Mouse (Mus musculus) liver, postnatal 0 days (tissue): ENCODE measurements around the gene Ano10. TPM values are rescaled to one million over a fixed set of nuclear protein-coding genes. Genes with fewer than 3 reads are reported as not detected.

Experiments used
- ATAC-seq: fragments of 200-750 bp; cut with Nextera tagmentation; 2 replicates; pipeline ENCODE4 v1.8.0; 2017; ENCODE audit warnings: mild to moderate bottlenecking, moderate library complexity
- DNase-seq: peaks from one replicate; pipeline ENCODE4 v3.0.0-alpha.2; 2016
- H3K27ac ChIP-seq: fragments of 300-500 bp; sonication (generic); 2 replicates; pipeline ENCODE4 v1.5.1; 2014; ENCODE audit warnings: antibody characterized with exemption, moderate library complexity, mild to moderate bottlenecking, low read depth
- H3K27me3 ChIP-seq: fragments of 300-500 bp; sonication (generic); 2 replicates; pipeline ENCODE4 v1.6.1; 2014; ENCODE audit warnings: low read length, control low read depth, mixed read lengths; ENCODE audit not compliant: insufficient read depth
- H3K36me3 ChIP-seq: fragments of 300-500 bp; sonication (generic); replicated peaks from 2 replicates; pipeline ENCODE4 v1.6.1; 2014; ENCODE audit warnings: mild to moderate bottlenecking, control low read depth, low read length, moderate library complexity, mixed read lengths; ENCODE audit not compliant: insufficient read depth
- H3K4me1 ChIP-seq: fragments of 300-500 bp; sonication (generic); 2 replicates; pipeline ENCODE4 v1.6.1; 2014; ENCODE audit warnings: antibody characterized with exemption, mild to moderate bottlenecking, control low read depth; ENCODE audit not compliant: insufficient read depth
- H3K4me2 ChIP-seq: fragments of 300-500 bp; sonication (generic); 2 replicates; pipeline ENCODE4 v1.6.1; 2014; ENCODE audit warnings: low read depth, mild to moderate bottlenecking, low read length, moderate library complexity, mixed read lengths
- H3K4me3 ChIP-seq: fragments of 300-500 bp; sonication (generic); 2 replicates; pipeline ENCODE4 v1.5.1; 2014; ENCODE audit warnings: low read depth, low read length
- H3K9ac ChIP-seq: fragments of 300-500 bp; sonication (generic); replicated peaks from 2 replicates; pipeline ENCODE4 v1.6.1; 2014; ENCODE audit warnings: mild to moderate bottlenecking, moderate library complexity
- H3K9me3 ChIP-seq: fragments of 300-500 bp; sonication (generic); 2 replicates; pipeline ENCODE4 v1.6.1; 2016; ENCODE audit warnings: mild to moderate bottlenecking, control low read depth, low read length, mixed read lengths
- CTCF ChIP-seq: sonication (generic); IDR thresholded peaks from 2 replicates; pipeline ENCODE4 v1.5.1; 2016; ENCODE audit warnings: antibody characterized with exemption, low read depth
- EP300 ChIP-seq: IDR thresholded peaks from 2 replicates; pipeline ENCODE4 v1.6.1; 2016; ENCODE audit warnings: antibody characterized with exemption, low read depth, mild to moderate bottlenecking
- WGBS: fragments of 180-500 bp; shearing (Covaris S2); extraction: QIAGEN DNeasy Blood & Tissue Kit; methylation state at CpG from one replicate; pipeline ENCODE4 v1.1.7; 2014; ENCODE audit not compliant: insufficient replicate concordance; 5-methylcytosine and 5-hydroxymethylcytosine counted together
- polyA plus RNA-seq: library from polyadenylated mRNA; unstranded; fragments of >200 nt; fragmentation: Nextera tagmentation; extraction: Ambion mirVana; gene quantifications from 2 replicates; pipeline ENCODE4 v1.2.1, GENCODE M21; 2015

The Ano10 gene
- polyA plus RNA-seq, 1 experiment from 2014 or later: 13.7 TPM

- Histone ChIP-seq H3K4me1 (no peaks in the 10 kb centered on the region), H3K4me3 (no peak overlapping the region), H3K36me3 (no peaks in the 10 kb centered on the region), H3K4me2 (no peak overlapping the region), H3K9me3 (no peaks in the 10 kb centered on the region), H3K27me3 (no peaks in the 10 kb centered on the region), H3K9ac (no peak overlapping the region), H3K27ac (no peak overlapping the region)
- TF ChIP-seq CTCF (no peak), EP300 (no peak)
- ATAC-seq (no peak), DNase-seq (no peak)
- WGBS: 64% methylated on average over 8 of the region's 8 CpGs
Measured at GRCm38 (mm10) chr9:122223005-122223404, 71.2 kb downstream of the Ano10 start.

GRCm38 (mm10) chr9:122219934-122220333, 74.3 kb downstream of the Ano10 start:
- no peak overlapping the region for H3K9ac ChIP-seq
- H3K36me3 ChIP-seq: no peaks in the 10 kb centered on the region
- H3K9me3 ChIP-seq: no peaks in the 10 kb centered on the region
- no peak overlapping the region for H3K27ac ChIP-seq
- DNase-seq: no peak
- H3K4me3 ChIP-seq: no peak overlapping the region
- no peak overlapping the region for H3K4me2 ChIP-seq
- no peaks in the 10 kb centered on the region for H3K4me1 ChIP-seq
- H3K27me3 ChIP-seq: no peaks in the 10 kb centered on the region
- TF ChIP-seq CTCF (no peak), EP300 (no peak)
- 75% methylated on average over 2 of the region's 2 CpGs for WGBS
- no peak for ATAC-seq

- 73% methylated on average over 7 of the region's 7 CpGs for WGBS
- no peaks in the 10 kb centered on the region for H3K36me3 ChIP-seq
- H3K4me3 ChIP-seq: no peak overlapping the region
- H3K9ac ChIP-seq: no peak overlapping the region
- H3K27ac ChIP-seq: no peak overlapping the region
- no peaks in the 10 kb centered on the region for H3K27me3 ChIP-seq
- H3K4me1 ChIP-seq: no peaks in the 10 kb centered on the region
- ATAC-seq (no peak), DNase-seq (no peak)
- H3K4me2 ChIP-seq: no peak overlapping the region
- TF ChIP-seq CTCF (no peak), EP300 (no peak)
- H3K9me3 ChIP-seq: no peaks in the 10 kb centered on the region
Measured at GRCm38 (mm10) chr9:122216945-122217529, 77.2 kb downstream of the Ano10 start.

GRCm38 (mm10) chr9:122215118-122215517, 79.1 kb downstream of the Ano10 start:
- ATAC-seq: no peak
- Histone ChIP-seq H3K4me2 (no peak overlapping the region), H3K27me3 (no peaks in the 10 kb centered on the region), H3K36me3 (no peaks in the 10 kb centered on the region), H3K9me3 (no peaks in the 10 kb centered on the region), H3K4me1 (no peaks in the 10 kb centered on the region), H3K9ac (no peak overlapping the region), H3K27ac (no peak overlapping the region), H3K4me3 (no peak overlapping the region)
- TF ChIP-seq EP300 (no peak), CTCF (no peak)
- DNase-seq: no peak

GRCm38 (mm10) chr9:122208311-122208710, 85.9 kb downstream of the Ano10 start:
- 73% methylated on average over 4 of the region's 4 CpGs for WGBS
- Histone ChIP-seq H3K4me2 (no peak overlapping the region), H3K4me1 (peaks cover 11% of the 10 kb centered on the region; the same call in 1 of the 2 replicates), H3K27ac (no peak overlapping the region), H3K36me3 (0 out of 2 replicates have a peak, but pooled peaks cover 2% of the 10 kb centered on the region), H3K27me3 (no peaks in the 10 kb centered on the region), H3K9ac (no peak overlapping the region), H3K9me3 (no peaks in the 10 kb centered on the region), H3K4me3 (no peak overlapping the region)
- ATAC-seq (no peak), DNase-seq (no peak)
- TF ChIP-seq EP300: no peak
- no peak for TF ChIP-seq CTCF

GRCm38 (mm10) chr9:122205543-122206200, 88.6 kb downstream of the Ano10 start:
- Histone ChIP-seq H3K4me1 (peaks cover 11% of the 10 kb centered on the region; the same call in 1 of the 2 replicates), H3K27me3 (no peaks in the 10 kb centered on the region), H3K4me2 (no peak overlapping the region), H3K4me3 (no peak overlapping the region), H3K27ac (no peak overlapping the region), H3K9ac (no peak overlapping the region), H3K36me3 (0 out of 2 replicates have a peak, but pooled peaks cover 5% of the 10 kb centered on the region), H3K9me3 (no peaks in the 10 kb centered on the region)
- DNase-seq (peak; percentile 37), ATAC-seq (no peak)
- 60% methylated on average over 11 of the region's 11 CpGs for WGBS
- TF ChIP-seq CTCF: no peak
- no peak for TF ChIP-seq EP300
